Mouse (Mus musculus) lung, embryonic 14.5 days (tissue): ENCODE data around the gene Lekr1. TPM values are rescaled to one million over a fixed set of nuclear protein-coding genes. Genes with fewer than 3 reads are reported as not detected.

ENCODE experiments used
- ATAC-seq: fragments of 200-750 bp; cut with Nextera tagmentation; 2 replicates; pipeline ENCODE4 v1.8.0; 2017; ENCODE audit warnings: mild to moderate bottlenecking, moderate TSS enrichment, moderate library complexity; ENCODE audit not compliant: insufficient read depth
- DNase-seq: peaks from one replicate; pipeline ENCODE4 v3.0.0-alpha.2; 2015
- H3K27ac ChIP-seq: fragments of 300-500 bp; sonication (generic); 2 replicates; pipeline ENCODE4 v1.5.1; 2014; ENCODE audit warnings: low read depth, mild to moderate bottlenecking, moderate library complexity
- H3K27me3 ChIP-seq: fragments of 300-500 bp; sonication (generic); 2 replicates; pipeline ENCODE4 v1.6.1; 2014; ENCODE audit warnings: low read length, control low read depth; ENCODE audit not compliant: insufficient read depth
- H3K36me3 ChIP-seq: fragments of 300-500 bp; sonication (generic); 2 replicates; pipeline ENCODE4 v1.6.1; 2014; ENCODE audit warnings: control low read depth; ENCODE audit not compliant: insufficient read depth
- H3K4me1 ChIP-seq: fragments of 300-500 bp; sonication (generic); 2 replicates; pipeline ENCODE4 v1.6.1; 2014; ENCODE audit warnings: antibody characterized with exemption, control low read depth; ENCODE audit not compliant: insufficient read depth
- H3K4me2 ChIP-seq: fragments of 300-500 bp; sonication (generic); 2 replicates; pipeline ENCODE4 v1.6.1; 2014; ENCODE audit warnings: mild to moderate bottlenecking
- H3K4me3 ChIP-seq: fragments of 300-500 bp; sonication (generic); 2 replicates; pipeline ENCODE4 v1.5.1; 2014; ENCODE audit warnings: low read depth, low read length
- H3K9ac ChIP-seq: fragments of 300-500 bp; sonication (generic); 2 replicates; pipeline ENCODE4 v1.6.1; 2014
- H3K9me3 ChIP-seq: fragments of 300-500 bp; sonication (generic); 2 replicates; pipeline ENCODE4 v1.6.1; 2016; ENCODE audit warnings: low read depth, low read length, control low read depth
- CTCF ChIP-seq: IDR thresholded peaks from 2 replicates; pipeline ENCODE4 v1.5.1; 2016; ENCODE audit warnings: antibody characterized with exemption, low read depth
- WGBS: fragments of 180-500 bp; shearing (Covaris S2); extraction: QIAGEN DNeasy Blood & Tissue Kit; methylation state at CpG from one replicate; pipeline ENCODE4 v1.1.7; 2014; 5-methylcytosine and 5-hydroxymethylcytosine counted together
- polyA plus RNA-seq: library from polyadenylated mRNA; unstranded; fragments of >200 nt; fragmentation: Nextera tagmentation; extraction: Ambion mirVana; gene quantifications from 2 replicates; pipeline ENCODE4 v1.2.1, GENCODE M21; 2014

Gene Lekr1
- polyA plus RNA-seq, 1 experiment from 2014 or later = 9.5 TPM

DNA sequence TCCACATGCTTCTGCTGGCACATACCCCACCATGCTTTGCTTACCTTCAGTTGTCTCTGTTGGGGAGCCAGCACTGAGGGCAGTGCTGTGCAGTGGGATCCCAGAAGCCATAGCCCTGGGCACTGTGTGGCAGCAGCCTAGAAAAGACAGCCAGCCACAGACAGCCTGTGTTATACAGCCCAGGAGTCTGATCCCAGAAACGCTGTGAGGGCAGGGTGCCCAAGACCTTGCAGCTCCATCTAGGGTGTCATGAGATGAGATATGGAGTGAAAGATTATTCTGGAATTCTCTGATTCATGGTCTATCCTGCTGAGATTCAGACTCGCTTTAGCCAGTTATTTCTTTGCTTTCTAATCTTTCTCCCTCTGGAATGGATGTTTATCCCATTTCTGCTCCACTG is 51.4 kb downstream of the Lekr1 start:
- H3K4me2 ChIP-seq = no peak overlapping the region
- H3K9ac ChIP-seq = no peak overlapping the region
- no peaks in the 10 kb centered on the region for H3K36me3 ChIP-seq
- H3K4me3 ChIP-seq = no peak overlapping the region
- no peak overlapping the region for H3K27ac ChIP-seq
- ATAC-seq (no peak), DNase-seq (no peak)
- no peak for TF ChIP-seq CTCF
- no peaks in the 10 kb centered on the region for H3K27me3 ChIP-seq
- 63% methylated on average over 2 of the region's 2 CpGs for WGBS
- H3K9me3 ChIP-seq = no peaks in the 10 kb centered on the region
- H3K4me1 ChIP-seq = 0 out of 2 replicates have a peak, but pooled peaks cover 6% of the 10 kb centered on the region

DNA sequence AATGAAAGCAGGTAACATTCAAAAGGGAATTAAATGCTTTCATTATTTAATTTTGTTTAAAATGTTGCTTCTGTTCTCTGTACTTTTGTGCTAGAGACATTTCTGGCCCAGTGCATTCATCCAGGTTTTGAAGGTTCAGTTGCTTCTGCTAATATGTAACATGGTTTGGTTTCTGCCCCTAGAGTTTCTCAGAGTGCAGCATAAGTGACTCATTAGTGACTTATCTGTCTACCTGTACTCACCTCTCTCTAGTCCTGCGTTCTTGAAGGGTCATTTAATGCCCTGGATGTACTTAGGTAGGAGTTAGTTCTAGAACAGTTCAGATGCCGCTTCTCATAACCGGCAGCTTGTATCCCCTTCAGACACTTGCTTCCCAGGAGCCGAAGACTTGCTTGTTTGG is 56.9 kb downstream of the Lekr1 start:
- no peaks in the 10 kb centered on the region for H3K4me1 ChIP-seq
- DNase-seq (no peak), ATAC-seq (no peak)
- H3K4me3 ChIP-seq = no peak overlapping the region
- 57% methylated on average over 4 of the region's 4 CpGs for WGBS
- H3K27me3 ChIP-seq = no peaks in the 10 kb centered on the region
- H3K27ac ChIP-seq = no peak overlapping the region
- H3K9ac ChIP-seq = no peak overlapping the region
- no peak for TF ChIP-seq CTCF
- no peaks in the 10 kb centered on the region for H3K9me3 ChIP-seq
- H3K36me3 ChIP-seq = no peaks in the 10 kb centered on the region
- no peak overlapping the region for H3K4me2 ChIP-seq

DNA sequence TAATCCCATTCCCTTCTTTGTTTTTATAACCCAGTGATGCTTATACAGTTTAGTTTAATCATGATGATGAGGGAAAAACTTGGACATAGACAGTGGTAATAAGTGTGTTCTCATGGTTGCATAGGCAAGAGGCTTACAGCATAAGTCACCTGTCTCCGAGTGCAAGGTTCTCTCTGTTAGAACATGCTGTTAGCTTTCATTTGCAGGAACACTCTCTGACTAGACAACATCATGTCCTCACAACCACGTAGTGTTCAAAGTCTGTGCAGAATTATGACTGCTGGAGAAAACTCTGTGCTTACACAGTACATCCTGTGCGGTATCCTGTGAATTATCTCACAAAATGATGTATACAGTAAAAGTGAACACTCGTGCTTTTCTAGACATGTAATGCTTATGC is 57.6 kb downstream of the Lekr1 start:
- Histone ChIP-seq H3K27me3 (no peaks in the 10 kb centered on the region), H3K4me1 (no peaks in the 10 kb centered on the region), H3K4me3 (no peak overlapping the region), H3K9ac (no peak overlapping the region), H3K4me2 (no peak overlapping the region), H3K27ac (no peak overlapping the region), H3K9me3 (no peaks in the 10 kb centered on the region), H3K36me3 (no peaks in the 10 kb centered on the region)
- no peak for ATAC-seq
- DNase-seq = no peak
- TF ChIP-seq CTCF = no peak
- 72% methylated on average over 4 of the region's 4 CpGs for WGBS

DNA sequence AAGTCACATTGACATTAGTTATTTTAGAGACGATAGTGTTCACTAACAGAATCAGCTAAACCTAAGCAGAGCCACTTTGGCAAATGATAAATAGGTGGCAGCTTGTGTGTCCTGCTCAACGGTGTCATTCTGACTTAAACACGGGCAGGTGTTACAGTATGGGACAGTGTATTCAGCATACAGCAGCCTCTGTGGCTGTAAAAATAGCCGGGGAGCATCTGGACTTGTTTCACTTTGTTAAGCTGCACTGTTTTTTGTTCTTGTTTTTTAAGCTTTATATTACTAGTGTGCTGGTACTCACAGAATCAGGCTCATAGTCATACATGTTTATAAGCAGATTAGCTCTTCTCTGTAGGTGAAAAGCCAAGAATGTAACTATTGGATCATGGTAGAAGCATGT is 71.8 kb downstream of the Lekr1 start:
- H3K9me3 ChIP-seq = no peaks in the 10 kb centered on the region
- ATAC-seq (no peak), DNase-seq (no peak)
- H3K4me2 ChIP-seq = no peak overlapping the region
- H3K27ac ChIP-seq = no peak overlapping the region
- H3K36me3 ChIP-seq = no peaks in the 10 kb centered on the region
- no peaks in the 10 kb centered on the region for H3K4me1 ChIP-seq
- TF ChIP-seq CTCF = no peak
- H3K9ac ChIP-seq = no peak overlapping the region
- H3K4me3 ChIP-seq = no peak overlapping the region
- H3K27me3 ChIP-seq = no peaks in the 10 kb centered on the region
- 63% methylated on average over 4 of the region's 4 CpGs for WGBS

DNA sequence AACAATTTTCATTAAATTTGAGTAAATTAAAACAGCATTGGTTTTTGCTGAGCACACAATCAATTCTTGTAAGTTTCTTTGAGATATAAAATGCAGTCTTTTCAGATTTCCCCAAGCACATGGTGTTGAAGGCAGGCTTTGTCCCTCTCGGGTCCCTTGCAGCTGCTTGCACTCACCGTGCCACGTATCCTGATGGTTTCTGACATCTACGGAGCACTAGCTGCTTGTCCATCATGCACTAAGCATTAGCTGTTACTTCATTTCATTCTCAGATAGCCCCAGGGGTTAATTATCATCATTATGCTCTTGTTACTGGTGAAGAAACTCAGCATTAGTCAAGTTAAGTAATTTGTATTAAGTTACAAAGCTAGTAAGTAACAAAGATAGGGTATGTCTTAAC is 78.9 kb downstream of the Lekr1 start:
- TF ChIP-seq CTCF = no peak
- no peak for ATAC-seq
- H3K4me1 ChIP-seq = no peaks in the 10 kb centered on the region
- H3K36me3 ChIP-seq = no peaks in the 10 kb centered on the region
- no peak for DNase-seq
- H3K9me3 ChIP-seq = no peaks in the 10 kb centered on the region
- no peak overlapping the region for H3K9ac ChIP-seq
- 44% methylated on average over 4 of the region's 4 CpGs for WGBS
- H3K4me2 ChIP-seq = no peak overlapping the region
- H3K27ac ChIP-seq = no peak overlapping the region
- no peak overlapping the region for H3K4me3 ChIP-seq
- H3K27me3 ChIP-seq = no peaks in the 10 kb centered on the region

DNA sequence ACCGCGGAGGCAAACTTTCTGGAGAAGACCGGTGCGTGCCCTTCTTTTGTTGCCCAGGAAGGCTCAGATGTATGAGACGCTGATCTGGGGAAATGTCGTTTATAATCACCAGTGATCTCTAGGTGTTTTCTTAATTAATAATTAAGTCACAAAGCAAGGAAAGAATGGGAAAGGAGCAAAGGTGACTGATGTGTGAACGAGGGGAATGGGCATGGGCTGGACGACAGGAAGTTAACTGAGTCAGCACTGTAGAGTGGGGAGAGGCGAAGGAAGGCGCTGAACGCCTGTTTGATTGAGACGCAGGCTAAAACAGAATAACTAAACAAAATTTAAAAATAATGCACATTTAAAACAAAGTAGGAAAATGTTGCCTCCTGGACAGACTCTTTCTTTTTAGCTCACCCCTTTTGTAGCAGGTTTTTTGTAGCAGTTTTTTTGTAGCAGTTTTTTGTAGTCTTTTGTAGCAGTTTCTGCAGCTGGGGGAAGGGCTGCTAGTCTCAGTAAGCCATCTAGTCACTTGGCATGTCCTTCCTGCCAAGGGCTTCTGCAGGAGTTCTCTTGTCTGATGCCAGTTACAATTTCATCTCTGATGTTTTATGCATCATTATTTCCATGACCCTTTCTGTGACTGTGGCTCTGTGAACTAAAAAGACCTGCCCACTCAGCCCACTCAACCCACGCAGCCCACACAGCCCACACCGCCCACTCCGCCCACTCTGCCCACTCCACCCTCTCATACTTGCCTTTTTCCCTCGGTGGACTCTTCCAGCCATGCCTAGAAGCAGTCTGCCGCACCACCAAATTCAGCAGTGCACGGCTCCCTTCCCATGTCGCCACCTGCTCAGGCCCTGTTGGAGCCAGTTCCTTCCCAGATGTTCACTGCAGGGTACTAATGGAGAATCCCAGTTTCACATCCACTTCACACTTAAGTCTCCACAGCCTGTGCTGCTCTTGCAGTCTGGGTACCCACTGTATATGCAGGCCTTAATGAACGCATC is 98.8 kb downstream of the Lekr1 start:
- DNase-seq (no peak), ATAC-seq (no peak)
- Histone ChIP-seq H3K27me3 (no peaks in the 10 kb centered on the region), H3K9me3 (no peaks in the 10 kb centered on the region), H3K36me3 (no peaks in the 10 kb centered on the region), H3K4me1 (no peaks in the 10 kb centered on the region), H3K9ac (no peak overlapping the region), H3K4me2 (no peak overlapping the region), H3K27ac (no peak overlapping the region), H3K4me3 (no peak overlapping the region)
- WGBS = 69% methylated on average over 20 of the region's 20 CpGs
- no peak for TF ChIP-seq CTCF

DNA sequence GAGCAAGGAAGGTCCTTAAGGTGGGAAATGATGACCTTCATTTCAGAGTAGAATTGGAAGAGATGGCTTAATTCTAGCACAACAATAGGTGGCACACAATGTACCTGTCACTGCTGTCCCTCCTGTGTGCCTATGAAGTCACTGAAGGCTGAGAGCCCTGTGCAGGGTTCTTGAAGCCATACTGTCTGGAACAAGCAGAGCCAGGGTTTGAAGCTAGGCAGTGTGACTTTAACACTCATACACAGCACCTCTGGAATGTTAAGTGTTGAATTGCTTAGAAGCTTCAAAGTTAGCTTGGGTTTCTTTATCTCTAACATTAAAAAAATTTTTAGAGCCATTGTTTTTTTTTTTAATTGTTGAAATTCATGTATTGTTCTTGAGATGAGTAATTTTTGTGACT is 100.4 kb downstream of the Lekr1 start:
- Histone ChIP-seq H3K4me3 (no peak overlapping the region), H3K27ac (no peak overlapping the region), H3K9ac (no peak overlapping the region), H3K9me3 (no peaks in the 10 kb centered on the region), H3K36me3 (no peaks in the 10 kb centered on the region), H3K27me3 (no peaks in the 10 kb centered on the region), H3K4me2 (no peak overlapping the region), H3K4me1 (no peaks in the 10 kb centered on the region)
- TF ChIP-seq CTCF = no peak
- no peak for DNase-seq
- no peak for ATAC-seq
